Mouse (Mus musculus): Measurements from ENCODE around the gene Amy2a3.
"Not testable (repeated sequence)": the region's sequence is repeated elsewhere in the genome, so short reads cannot be mapped to it uniquely, and the experiment has no call there.

The Amy2a3 gene

DNA sequence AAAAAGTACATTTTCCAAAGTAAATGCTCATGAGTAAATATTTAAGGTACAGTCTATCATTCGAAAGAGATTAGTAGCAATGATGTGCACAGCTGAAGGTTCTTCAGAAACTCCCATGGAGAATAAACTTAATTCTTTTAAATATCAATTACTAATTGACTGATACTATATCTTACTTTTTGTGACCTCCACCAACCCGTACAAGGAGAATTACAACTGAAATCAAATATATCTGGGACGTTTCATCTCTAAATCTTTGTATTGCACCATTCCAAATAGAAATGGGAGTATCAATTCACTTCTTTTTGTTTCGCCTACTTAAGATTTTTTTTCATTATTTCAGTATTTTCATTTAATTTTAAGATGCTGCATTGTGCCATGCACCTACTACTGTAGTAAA, at the start of gene Amy2a3:
Amy2a3 (minus strand) TSS at position 101 of the 400 bp plus-strand sequence.
- DNase-seq (ENCODE audit: low read depth in 1 of 2, low spot score in 2 of 2) = not testable (repeated sequence)

- DNase-seq (ENCODE audit: low read depth in 1 of 2, low spot score in 2 of 2) = not testable (repeated sequence)
Observed at GRCm38 (mm10) chr3:113356558-113356957, 32.7 kb upstream of the Amy2a3 start, which contains the start of gene Amy2a2. Gene Amy2a2, minus strand, starts transcription at chr3:113356658.

GRCm38 (mm10) chr3:113345484-113345883, 21.6 kb upstream of the Amy2a3 start:
- DNase-seq (ENCODE audit: low read depth in 1 of 2, low spot score in 2 of 2) = not testable (repeated sequence)

- not testable (repeated sequence) for DNase-seq (ENCODE audit: low read depth in 1 of 2, low spot score in 2 of 2)
Observed at GRCm38 (mm10) chr3:113312937-113313336, 10.9 kb downstream of the Amy2a3 start.

DNA sequence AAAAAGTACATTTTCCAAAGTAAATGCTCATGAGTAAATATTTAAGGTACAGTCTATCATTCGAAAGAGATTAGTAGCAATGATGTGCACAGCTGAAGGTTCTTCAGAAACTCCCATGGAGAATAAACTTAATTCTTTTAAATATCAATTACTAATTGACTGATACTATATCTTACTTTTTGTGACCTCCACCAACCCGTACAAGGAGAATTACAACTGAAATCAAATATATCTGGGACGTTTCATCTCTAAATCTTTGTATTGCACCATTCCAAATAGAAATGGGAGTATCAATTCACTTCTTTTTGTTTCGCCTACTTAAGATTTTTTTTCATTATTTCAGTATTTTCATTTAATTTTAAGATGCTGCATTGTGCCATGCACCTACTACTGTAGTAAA, 32.5 kb downstream of the Amy2a3 start, which contains the start of gene Amy2a4:
Amy2a4 (minus strand) TSS at position 101 of the 400 bp plus-strand sequence.
- DNase-seq (ENCODE audit: low read depth in 1 of 2, low spot score in 2 of 2) = not testable (repeated sequence)

- not testable (repeated sequence) for DNase-seq (ENCODE audit: low read depth in 1 of 2, low spot score in 2 of 2)
Observed at GRCm38 (mm10) chr3:113280285-113280684, 43.6 kb downstream of the Amy2a3 start.

DNA sequence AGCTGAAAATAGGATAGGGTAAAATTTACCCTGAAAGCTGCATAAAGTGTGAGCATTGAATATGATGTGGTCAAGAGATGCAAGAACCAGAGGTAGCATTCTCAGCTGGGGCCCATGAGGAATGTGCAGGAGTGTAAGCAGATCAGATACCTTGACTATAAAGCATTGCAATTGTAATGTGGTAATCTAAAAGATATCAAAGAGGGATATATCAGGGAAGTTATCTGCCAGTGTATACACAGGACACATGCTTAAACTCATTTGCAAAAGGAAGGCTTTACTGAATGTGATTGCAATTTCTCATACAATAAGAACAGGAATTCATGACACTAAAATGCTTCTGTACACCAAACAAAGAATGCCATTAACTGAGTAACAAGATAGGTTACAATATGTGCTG, 44.3 kb downstream of the Amy2a3 start:
- DNase-seq (ENCODE audit: low read depth in 1 of 2, low spot score in 2 of 2) = not testable (repeated sequence)
